Mouse (Mus musculus) layer of hippocampus, adult 18-20 months (tissue): ENCODE data around the gene Pdcd6ip. TPM values are rescaled to one million over a fixed set of nuclear protein-coding genes. Genes with fewer than 3 reads are reported as not detected.
A peak's percentile ranks its signal among the peaks of the same experiment; 100 is the strongest.
"Not testable (repeated sequence)": the region's sequence is repeated elsewhere in the genome, so short reads cannot be mapped to it uniquely, and the experiment has no call there.

Experiments used
- DNase-seq, 2 experiments: peaks; one replicate each; pipeline ENCODE4 v3.0.0; 2022; ENCODE audit warnings: low spot score in 2 of 2
- total RNA-seq, 2 experiments: library from RNA; stranded (reverse); gene quantifications; 2 replicates each; pipeline ENCODE4 v1.2.3; 2021

The Pdcd6ip gene
- total RNA-seq, 2 experiments from 2014 or later, result 56.7 to 61.8 TPM

- DNase-seq, result no peak
These were observed 2.0 kb downstream of the Pdcd6ip start for GRCm38 (mm10) chr9:113706108-113706507.

- no peak for DNase-seq
These were observed 6.5 kb downstream of the Pdcd6ip start for GRCm38 (mm10) chr9:113701441-113702160.

- DNase-seq, result no peak
These were observed 20.6 kb downstream of the Pdcd6ip start for GRCm38 (mm10) chr9:113687461-113687860.

- DNase-seq, result no peak
These were observed 34.3 kb downstream of the Pdcd6ip start for GRCm38 (mm10) chr9:113673721-113674120.

- DNase-seq, result no peak
These were observed 35.7 kb downstream of the Pdcd6ip start for GRCm38 (mm10) chr9:113672352-113672751.

GRCm38 (mm10) chr9:113670857-113671106, 37.3 kb downstream of the Pdcd6ip start:
- DNase-seq, result no peak

- no peak for DNase-seq
These were observed 37.8 kb downstream of the Pdcd6ip start for GRCm38 (mm10) chr9:113670105-113670856.

GRCm38 (mm10) chr9:113663476-113663875, 44.6 kb downstream of the Pdcd6ip start:
- no peak for DNase-seq

- DNase-seq, result no peak
These were observed 50.2 kb downstream of the Pdcd6ip start for GRCm38 (mm10) chr9:113657837-113658236.

- DNase-seq, result no peak
These were observed 54.5 kb downstream of the Pdcd6ip start for GRCm38 (mm10) chr9:113653571-113653970.

- no peak for DNase-seq
These were observed 57.3 kb downstream of the Pdcd6ip start for GRCm38 (mm10) chr9:113650787-113651186.

GRCm38 (mm10) chr9:113649211-113649610, 58.8 kb downstream of the Pdcd6ip start:
- not testable (repeated sequence) for DNase-seq

GRCm38 (mm10) chr9:113645837-113646169, 62.3 kb downstream of the Pdcd6ip start:
- no peak for DNase-seq

- peak; percentile 57 to 85 for DNase-seq
These were observed 62.8 kb downstream of the Pdcd6ip start for GRCm38 (mm10) chr9:113645153-113645836.

- DNase-seq, result no peak
These were observed 63.4 kb downstream of the Pdcd6ip start for GRCm38 (mm10) chr9:113644701-113645100.

GRCm38 (mm10) chr9:113644076-113644475, 64.0 kb downstream of the Pdcd6ip start:
- DNase-seq, result no peak

GRCm38 (mm10) chr9:113643669-113644068, 64.4 kb downstream of the Pdcd6ip start:
- DNase-seq, result no peak

GRCm38 (mm10) chr9:113634986-113635385, 73.1 kb downstream of the Pdcd6ip start:
- DNase-seq, result no peak

- DNase-seq, result no peak
These were observed 74.8 kb downstream of the Pdcd6ip start for GRCm38 (mm10) chr9:113633168-113633744.

- DNase-seq, result no peak
These were observed 75.6 kb downstream of the Pdcd6ip start for GRCm38 (mm10) chr9:113632350-113633043.

GRCm38 (mm10) chr9:113629632-113630031, 78.4 kb downstream of the Pdcd6ip start:
- DNase-seq, result peak; percentile 54 to 84
